Mouse (Mus musculus): ENCODE measurements at regions not wholly inside any gene's neighbourhood (a gene's known extent, or its start where the extent isn't known, plus 50 kb on each side); places are given as distances from the start of the nearest gene placed in this dataset.

DNA sequence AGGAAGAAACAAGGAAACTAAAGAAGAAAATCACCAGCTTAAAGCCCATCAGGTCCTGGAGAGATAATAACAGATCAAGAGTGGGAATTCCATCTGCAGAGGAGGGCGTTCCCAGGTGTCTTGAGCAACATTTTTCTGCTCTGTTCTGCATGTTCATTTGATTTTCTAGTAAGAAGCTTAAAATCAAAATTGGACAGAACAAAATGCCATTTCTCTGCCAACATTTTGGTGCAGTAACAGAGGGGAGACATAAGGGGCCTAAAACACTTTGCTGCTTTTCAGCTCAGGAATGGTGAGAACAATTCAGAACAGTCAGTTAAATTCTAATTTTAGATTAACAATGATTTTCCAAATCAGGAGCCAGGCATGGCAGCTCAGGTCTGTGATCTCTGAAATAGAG lies 1056.8 kb downstream of the Slc16a7 start:
- no peaks in the 10 kb centered on the region for H3K4me1 ChIP-seq (replicated peaks)
- H3K4me2 ChIP-seq = no peak overlapping the region
- H3K27me3 ChIP-seq = no peaks in the 10 kb centered on the region
- ATAC-seq (ENCODE audit: low FRiP score, low read depth) = no peak
- no peaks in the 10 kb centered on the region for H3K36me3 ChIP-seq
- H3K9me3 ChIP-seq = peaks cover 3% of the 10 kb centered on the region; the same call in 1 of the 2 replicates
- WGBS = 87% methylated on average over 1 of the region's 1 CpGs
- H3K27ac ChIP-seq (replicated peaks) = no peak overlapping the region
- H3K4me3 ChIP-seq = no peak overlapping the region
- H3K9ac ChIP-seq = no peak overlapping the region

- Histone ChIP-seq H3K27ac (replicated peaks) (no peak overlapping the region), H3K36me3 (no peaks in the 10 kb centered on the region)
- WGBS = 62% methylated on average over 3 of the region's 3 CpGs
Observed at GRCm38 (mm10) chr10:124338923-124339322, 1050.3 kb downstream of the Slc16a7 start.

DNA sequence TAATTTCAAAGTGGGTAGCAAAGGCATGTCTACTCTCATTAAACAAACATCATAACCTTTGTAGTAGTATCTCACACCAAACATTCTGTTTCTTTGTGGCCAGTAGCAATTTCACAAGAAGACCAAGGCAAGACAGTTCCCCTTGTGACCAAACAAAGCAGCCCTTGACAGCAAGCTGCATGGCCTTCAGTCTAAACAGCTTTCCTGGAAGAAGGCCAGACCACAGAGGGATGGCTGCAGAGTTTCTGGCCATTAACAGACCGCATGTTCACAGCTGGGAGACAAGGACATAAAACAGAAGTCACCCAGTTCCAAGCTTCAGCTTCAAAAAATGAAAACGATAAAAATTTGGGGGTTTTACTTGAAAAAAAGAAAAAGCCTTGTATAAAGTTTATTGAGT lies 1040.0 kb downstream of the Slc16a7 start:
- no peaks in the 10 kb centered on the region for H3K27me3 ChIP-seq
- WGBS = 44% methylated on average over 2 of the region's 2 CpGs
- peak; percentile 71 for ATAC-seq (ENCODE audit: low FRiP score, low read depth)
- no peak overlapping the region for H3K4me2 ChIP-seq
- H3K9me3 ChIP-seq = no peaks in the 10 kb centered on the region
- H3K27ac ChIP-seq (replicated peaks) = no peak overlapping the region
- no peak overlapping the region for H3K9ac ChIP-seq
- no peak overlapping the region for H3K4me3 ChIP-seq
- H3K4me1 ChIP-seq (replicated peaks) = no peaks in the 10 kb centered on the region
- H3K36me3 ChIP-seq = no peaks in the 10 kb centered on the region

More at GRCm38 (mm10) chr10:124338923-124339322, 1050.3 kb downstream of the Slc16a7 start:
- peaks cover 3% of the 10 kb centered on the region; the same call in 1 of the 2 replicates for H3K9me3 ChIP-seq
- H3K9ac ChIP-seq = no peak overlapping the region
- H3K4me1 ChIP-seq (replicated peaks) = no peaks in the 10 kb centered on the region
- ATAC-seq (ENCODE audit: low FRiP score, low read depth) = no peak
- no peaks in the 10 kb centered on the region for H3K27me3 ChIP-seq
- H3K4me3 ChIP-seq = no peak overlapping the region
- H3K4me2 ChIP-seq = no peak overlapping the region

DNA sequence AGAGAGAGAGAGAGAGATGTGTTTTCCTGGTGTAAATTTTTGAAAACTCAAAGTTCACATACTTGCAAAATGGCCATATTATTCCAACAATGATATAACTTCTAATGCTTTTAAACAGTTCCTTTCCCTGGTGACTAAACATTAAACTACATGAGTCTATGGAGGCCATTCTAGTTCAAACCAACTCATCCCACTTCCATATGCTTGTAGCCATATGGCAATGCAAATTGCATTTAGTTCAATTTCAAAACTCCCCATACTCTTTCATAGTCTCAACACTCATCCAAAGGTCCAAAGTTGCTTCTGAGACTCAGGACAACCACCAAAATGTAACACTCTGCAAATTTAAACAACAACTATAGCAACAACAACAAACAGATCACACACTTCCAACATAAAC lies 1026.5 kb downstream of the Slc16a7 start:
- Histone ChIP-seq H3K4me2 (no peak overlapping the region), H3K9me3 (no peaks in the 10 kb centered on the region), H3K4me1 (replicated peaks) (no peaks in the 10 kb centered on the region), H3K27me3 (no peaks in the 10 kb centered on the region), H3K4me3 (no peak overlapping the region), H3K9ac (no peak overlapping the region), H3K27ac (replicated peaks) (no peak overlapping the region), H3K36me3 (no peaks in the 10 kb centered on the region)
- ATAC-seq (ENCODE audit: low FRiP score, low read depth) = no peak

DNA sequence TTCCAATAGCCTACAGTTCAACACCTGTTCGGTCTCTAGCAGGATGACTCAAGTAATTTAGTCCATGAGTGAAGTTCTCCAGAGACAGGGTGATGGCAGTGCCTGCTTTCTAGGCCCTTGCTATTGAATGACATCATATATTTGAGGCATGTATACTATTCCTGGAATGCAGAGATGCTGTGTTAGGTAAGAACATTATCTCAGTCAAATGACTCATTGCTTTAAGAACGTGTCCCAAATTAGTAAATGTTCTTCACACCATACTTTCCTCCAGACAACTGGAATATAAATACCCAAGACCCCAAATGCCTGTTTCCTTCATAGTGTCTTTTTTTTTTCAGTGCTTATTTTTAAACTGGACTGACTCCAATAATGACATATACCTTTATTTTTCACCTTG lies 1018.3 kb downstream of the Slc16a7 start:
- 85% methylated on average over 2 of the region's 2 CpGs for WGBS
- Histone ChIP-seq H3K27ac (replicated peaks) (no peak overlapping the region), H3K9ac (no peak overlapping the region), H3K4me3 (no peak overlapping the region), H3K4me2 (no peak overlapping the region), H3K36me3 (no peaks in the 10 kb centered on the region), H3K27me3 (no peaks in the 10 kb centered on the region), H3K9me3 (no peaks in the 10 kb centered on the region), H3K4me1 (replicated peaks) (no peaks in the 10 kb centered on the region)
- ATAC-seq (ENCODE audit: low FRiP score, low read depth) = no peak

DNA sequence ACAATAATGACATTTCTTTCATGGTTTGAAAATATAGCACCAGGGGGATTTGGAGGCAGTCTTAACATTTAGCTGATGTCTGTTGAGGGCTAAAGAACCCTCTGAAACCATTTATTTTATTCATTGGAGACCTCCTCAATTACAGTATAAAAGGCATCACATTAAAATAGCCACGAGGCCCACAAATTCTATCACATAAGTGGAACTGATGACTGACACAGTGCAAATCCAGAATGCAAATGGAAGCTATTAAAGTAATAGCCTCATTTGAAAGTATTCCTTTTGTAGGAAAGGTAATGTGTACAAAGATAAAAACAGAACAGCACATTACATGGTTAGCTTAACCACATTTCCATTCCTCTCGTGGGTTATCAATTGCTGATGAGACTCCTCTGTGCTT lies 986.6 kb downstream of the Slc16a7 start:
- 52% methylated on average over 2 of the region's 2 CpGs for WGBS
- no peaks in the 10 kb centered on the region for H3K27me3 ChIP-seq
- no peak overlapping the region for H3K27ac ChIP-seq (replicated peaks)
- no peaks in the 10 kb centered on the region for H3K9me3 ChIP-seq
- no peak overlapping the region for H3K4me2 ChIP-seq
- ATAC-seq (ENCODE audit: low FRiP score, low read depth) = no peak
- H3K4me1 ChIP-seq (replicated peaks) = no peaks in the 10 kb centered on the region
- no peak overlapping the region for H3K4me3 ChIP-seq
- H3K9ac ChIP-seq = no peak overlapping the region
- H3K36me3 ChIP-seq = no peaks in the 10 kb centered on the region

DNA sequence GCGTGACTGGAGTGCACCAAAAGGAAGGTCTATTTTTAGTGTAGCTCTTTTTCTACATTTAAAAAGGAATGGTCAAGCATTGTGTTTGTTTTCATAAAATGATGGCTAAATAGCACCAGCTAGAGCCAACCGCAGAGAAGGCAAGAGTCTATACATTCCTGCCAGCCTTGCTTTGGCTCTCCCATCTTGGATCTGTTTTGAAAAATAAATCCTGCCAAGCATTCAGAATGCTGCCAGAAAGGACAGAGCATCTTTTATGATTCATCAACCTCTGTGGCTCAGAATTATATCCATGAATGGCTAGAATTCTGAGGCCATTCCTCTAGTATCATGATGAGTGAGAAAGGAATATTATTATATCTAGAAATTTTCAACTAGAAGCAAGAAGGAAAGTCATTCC lies 979.6 kb downstream of the Slc16a7 start:
- Histone ChIP-seq H3K4me3 (no peak overlapping the region), H3K27me3 (no peaks in the 10 kb centered on the region), H3K4me1 (replicated peaks) (no peaks in the 10 kb centered on the region), H3K36me3 (no peaks in the 10 kb centered on the region), H3K27ac (replicated peaks) (no peak overlapping the region), H3K4me2 (no peak overlapping the region), H3K9ac (no peak overlapping the region), H3K9me3 (no peaks in the 10 kb centered on the region)
- no peak for ATAC-seq (ENCODE audit: low FRiP score, low read depth)
- WGBS = 74% methylated on average over 2 of the region's 2 CpGs

GRCm38 (mm10) chr10:124416531-124416930 lies 972.7 kb downstream of the Slc16a7 start:
- Histone ChIP-seq H3K4me1 (replicated peaks) (no peaks in the 10 kb centered on the region), H3K9ac (no peak overlapping the region), H3K9me3 (no peaks in the 10 kb centered on the region), H3K27me3 (no peaks in the 10 kb centered on the region), H3K4me2 (no peak overlapping the region), H3K4me3 (no peak overlapping the region), H3K36me3 (no peaks in the 10 kb centered on the region), H3K27ac (replicated peaks) (no peak overlapping the region)
- 70% methylated on average over 6 of the region's 6 CpGs for WGBS
- ATAC-seq (ENCODE audit: low FRiP score, low read depth) = no peak

DNA sequence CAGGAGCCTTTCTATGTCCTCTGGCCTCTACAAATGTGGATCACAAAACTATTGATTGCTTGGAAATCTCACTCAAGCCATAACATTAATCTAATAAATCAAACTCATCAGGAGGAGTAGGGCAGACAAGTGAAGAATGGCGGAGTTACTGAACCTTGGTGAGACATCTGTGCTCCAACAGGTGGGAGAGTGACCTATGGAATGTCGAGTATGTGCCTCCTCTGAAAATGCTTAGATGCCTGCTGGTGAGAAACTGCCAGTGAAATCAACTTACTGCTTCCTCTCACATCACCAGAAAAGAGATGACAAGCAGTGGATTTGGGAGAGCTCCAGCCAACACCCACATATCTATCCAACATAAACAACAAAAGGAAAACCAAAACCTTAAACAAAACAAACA lies 965.8 kb downstream of the Slc16a7 start:
- H3K4me1 ChIP-seq (replicated peaks) = no peaks in the 10 kb centered on the region
- H3K36me3 ChIP-seq = no peaks in the 10 kb centered on the region
- no peak overlapping the region for H3K9ac ChIP-seq
- 60% methylated on average over 2 of the region's 2 CpGs for WGBS
- no peak overlapping the region for H3K4me2 ChIP-seq
- H3K27ac ChIP-seq (replicated peaks) = no peak overlapping the region
- H3K4me3 ChIP-seq = no peak overlapping the region
- no peaks in the 10 kb centered on the region for H3K27me3 ChIP-seq
- H3K9me3 ChIP-seq = no peaks in the 10 kb centered on the region
- no peak for ATAC-seq (ENCODE audit: low FRiP score, low read depth)
